Mouse (Mus musculus): ENCODE data around the gene Acat2.
"Not testable (repeated sequence)": the region's sequence is repeated elsewhere in the genome, so short reads cannot be mapped to it uniquely, and the experiment has no call there.

The Acat2 gene

DNA sequence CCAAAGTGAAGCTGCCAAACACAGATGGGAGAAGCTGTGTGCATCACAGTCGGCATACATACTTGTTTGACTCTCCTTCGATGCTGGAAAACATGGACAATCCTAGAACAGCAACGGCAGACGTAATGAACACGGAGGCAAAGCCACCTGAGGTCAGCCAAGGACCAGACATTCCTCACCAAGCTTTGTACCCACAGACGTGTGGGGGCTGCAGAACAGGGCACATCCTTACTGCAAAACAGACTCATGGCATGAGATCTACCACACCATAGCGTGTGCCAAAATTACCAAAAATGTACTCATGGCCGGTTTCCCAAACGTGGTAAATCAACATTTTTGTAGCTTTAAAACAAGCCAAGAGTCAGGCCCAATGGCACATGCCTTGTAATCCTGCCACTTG is 54.1 kb downstream of the Acat2 start:
- DNase-seq (ENCODE audit: low spot score): no peak

DNA sequence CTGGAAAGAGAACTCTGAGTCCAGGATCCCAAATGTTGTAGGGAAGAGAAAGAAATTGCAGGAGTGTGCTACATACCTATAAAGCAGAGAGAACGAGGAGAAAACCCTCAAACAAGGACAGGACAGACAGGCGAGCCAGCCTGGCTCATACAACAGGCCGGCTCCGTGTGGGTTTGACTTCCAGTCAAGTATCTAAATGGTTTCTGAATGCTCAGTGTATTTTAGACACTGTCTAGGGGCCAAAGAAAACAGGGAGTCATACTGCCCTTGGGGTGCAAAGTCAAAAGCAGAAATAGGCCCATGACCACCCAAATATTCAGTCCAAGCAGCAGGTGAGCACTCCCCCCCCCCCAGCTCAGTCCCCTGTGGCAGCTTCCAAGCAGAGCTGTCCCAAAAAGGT is 54.7 kb downstream of the Acat2 start:
- no peak for DNase-seq (ENCODE audit: low spot score)

DNA sequence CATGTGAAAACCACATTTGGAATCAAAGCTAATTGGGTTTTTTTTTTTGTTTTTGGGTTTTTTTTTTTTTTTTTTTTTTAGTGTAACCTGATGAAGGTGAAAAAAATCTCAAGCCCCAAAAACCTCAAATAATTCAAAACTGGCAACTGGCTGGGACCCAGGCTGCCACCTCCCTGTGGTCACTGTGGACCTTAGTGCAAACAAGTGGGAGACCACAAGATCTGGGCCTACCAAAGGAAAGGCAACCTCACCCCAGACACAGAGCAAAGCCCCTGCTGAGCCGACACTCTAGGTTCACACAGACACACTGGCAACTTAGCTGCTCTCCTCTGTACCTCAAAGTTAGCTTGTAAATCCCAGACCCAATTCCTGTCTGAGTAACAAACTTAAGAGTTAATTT is 56.2 kb downstream of the Acat2 start:
- DNase-seq (ENCODE audit: low spot score): no peak

DNA sequence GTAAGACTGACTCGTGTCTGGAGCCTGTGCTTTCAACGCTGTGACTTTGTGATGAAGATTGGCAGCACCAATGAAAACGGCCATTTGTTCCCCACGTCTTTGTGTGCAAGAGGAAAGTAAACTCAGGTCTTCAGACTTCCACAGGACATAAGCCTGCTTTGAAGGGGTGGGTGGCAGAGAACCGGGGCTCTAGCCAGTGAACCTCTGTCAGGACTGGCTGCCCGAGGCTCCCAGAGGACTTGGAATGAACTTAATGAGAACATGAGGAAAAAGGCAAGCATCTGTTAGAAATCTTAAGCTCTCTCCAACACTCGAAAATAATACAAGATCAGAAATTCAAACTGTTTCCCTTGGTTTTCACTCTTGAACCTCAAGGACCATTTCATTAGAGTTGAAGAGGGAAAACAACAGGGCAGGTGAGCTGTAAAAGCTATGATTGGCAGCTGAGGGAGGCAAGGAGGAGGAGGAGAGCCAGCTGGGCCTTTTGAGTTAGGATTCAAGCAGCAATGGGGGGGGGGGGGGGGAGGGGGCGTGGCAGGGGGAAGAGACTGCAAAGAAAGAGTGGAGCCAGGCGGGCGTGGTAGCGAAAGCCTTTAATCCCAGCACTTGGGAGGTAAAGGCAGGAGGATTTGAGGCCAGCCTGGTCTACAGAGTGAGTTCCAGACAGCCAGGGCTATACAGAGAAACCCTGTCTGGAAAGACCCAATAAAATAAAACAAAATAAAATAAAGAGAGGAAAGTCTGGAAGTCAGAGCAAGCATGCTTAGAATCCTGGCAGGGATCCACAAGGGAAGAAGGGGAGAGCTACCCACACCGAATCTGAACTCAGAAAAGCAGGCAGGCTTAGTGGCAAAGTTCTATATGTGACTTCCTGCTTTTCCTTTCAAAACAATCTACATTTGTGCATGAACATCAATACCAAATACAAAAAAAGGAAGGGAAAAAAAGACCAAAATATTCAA is 56.9 kb downstream of the Acat2 start:
- DNase-seq (ENCODE audit: low spot score): no peak

DNA sequence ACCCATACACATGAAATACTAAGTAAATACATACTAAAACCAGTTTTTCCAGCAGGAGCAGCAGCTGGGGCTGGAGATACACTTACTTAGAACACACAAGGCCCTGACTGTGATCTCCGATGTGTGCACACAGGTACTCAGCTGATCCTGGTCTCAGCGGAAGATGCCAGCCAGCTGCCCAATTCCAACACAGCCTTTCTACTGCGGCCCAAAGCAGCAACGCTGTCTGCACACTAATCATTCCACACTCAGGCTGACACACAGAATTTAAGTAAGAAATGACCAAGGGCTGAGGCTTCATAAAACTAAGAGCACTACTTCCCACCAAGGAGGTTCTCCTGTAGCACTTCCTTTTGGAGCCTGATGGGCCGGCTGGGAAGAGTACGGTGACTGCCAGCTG is 58.3 kb downstream of the Acat2 start:
- DNase-seq (ENCODE audit: low spot score): no peak

DNA sequence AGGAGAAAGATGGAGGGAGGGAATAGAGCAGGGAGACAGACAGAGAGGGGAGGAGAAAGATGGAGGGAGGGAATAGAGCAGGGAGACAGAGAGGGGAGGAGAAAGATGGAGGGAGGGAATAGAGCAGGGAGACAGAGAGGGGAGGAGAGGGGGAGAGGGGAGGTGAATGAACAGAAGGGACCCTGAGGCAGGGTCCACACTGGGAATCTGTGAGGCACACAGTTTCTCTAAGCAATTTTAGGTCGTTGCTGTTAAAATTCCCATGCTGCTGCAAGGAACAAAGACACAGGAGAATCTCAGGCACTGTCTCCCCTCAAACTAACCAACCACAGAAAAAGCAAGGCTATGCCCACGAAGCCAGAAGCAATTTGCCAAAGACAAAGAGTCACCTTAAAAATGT is 61.9 kb downstream of the Acat2 start:
- DNase-seq (ENCODE audit: low spot score): not testable (repeated sequence)

DNA sequence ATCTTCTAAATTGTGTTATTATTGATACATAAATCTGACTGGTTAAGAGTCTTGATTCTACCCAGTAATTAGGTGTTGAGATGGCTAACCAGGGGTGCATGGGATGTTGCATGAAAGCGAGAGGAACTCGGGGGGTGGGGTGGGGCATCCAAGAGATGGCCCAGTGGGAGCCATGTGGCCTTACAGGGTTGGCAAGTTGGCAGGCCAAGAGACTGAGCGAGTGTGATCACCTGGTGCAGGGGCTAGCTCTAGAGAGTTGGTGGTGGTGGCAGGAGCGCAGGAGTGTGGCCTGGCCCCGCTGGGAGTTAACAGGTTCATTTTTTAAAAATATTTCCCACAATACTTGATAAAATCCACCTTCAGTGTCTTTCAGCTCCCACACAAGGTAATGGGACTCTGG is 62.9 kb downstream of the Acat2 start:
- DNase-seq (ENCODE audit: low spot score): no peak
